Mouse (Mus musculus) induced T-regulatory cell, adult 2 months (primary cell): Measurements from ENCODE around the gene Chd6.

ENCODE experiments used
- DNase-seq: peaks from one replicate; pipeline ENCODE4 v3.0.0-alpha.2; 2012; ENCODE audit warnings: low read depth

The Chd6 gene

GRCm38 (mm10) chr2:160931378-160931777 lies 177.5 kb downstream of the Chd6 start:
- no peak for DNase-seq

GRCm38 (mm10) chr2:160925203-160925602 lies 183.7 kb downstream of the Chd6 start:
- no peak for DNase-seq

GRCm38 (mm10) chr2:160921285-160921684 lies 187.6 kb downstream of the Chd6 start:
- no peak for DNase-seq

GRCm38 (mm10) chr2:160918930-160919215 lies 190.0 kb downstream of the Chd6 start:
- no peak for DNase-seq

GRCm38 (mm10) chr2:160918154-160918929 lies 190.5 kb downstream of the Chd6 start:
- no peak for DNase-seq

GRCm38 (mm10) chr2:160917313-160917712 lies 191.6 kb downstream of the Chd6 start:
- no peak for DNase-seq

GRCm38 (mm10) chr2:160916714-160917113 lies 192.2 kb downstream of the Chd6 start:
- DNase-seq = no peak

- DNase-seq = no peak
These were observed 192.9 kb downstream of the Chd6 start for GRCm38 (mm10) chr2:160915821-160916610.

- no peak for DNase-seq
These were observed 194.2 kb downstream of the Chd6 start for GRCm38 (mm10) chr2:160914656-160915055.

GRCm38 (mm10) chr2:160912231-160912671 lies 196.6 kb downstream of the Chd6 start, which contains the start of gene Emilin3:
TSS of gene Emilin3 (minus strand) at chr2:160912328.
- no peak for DNase-seq

GRCm38 (mm10) chr2:160911558-160912201 lies 197.2 kb downstream of the Chd6 start:
- no peak for DNase-seq

GRCm38 (mm10) chr2:160910633-160911032 lies 198.2 kb downstream of the Chd6 start:
- no peak for DNase-seq

- no peak for DNase-seq
These were observed 200.3 kb downstream of the Chd6 start for GRCm38 (mm10) chr2:160908607-160909006.

- no peak for DNase-seq
These were observed 202.8 kb downstream of the Chd6 start for GRCm38 (mm10) chr2:160906101-160906500.

- DNase-seq = no peak
These were observed 203.6 kb downstream of the Chd6 start for GRCm38 (mm10) chr2:160905301-160905700.

GRCm38 (mm10) chr2:160901656-160902412 lies 207.0 kb downstream of the Chd6 start:
- DNase-seq = no peak
